15 mouse cellular contexts compared by ENCODE assay signal in genomic region chr6:140620531-140621349, GRCm38 (mm10). TPM values are rescaled to one million over a fixed set of nuclear protein-coding genes. Genes with fewer than 3 reads are reported as not detected.
DNase-seq lines count a peak whose midpoint lies in the region; ATAC-seq and TF ChIP-seq lines count a peak whose summit lies in the region.
"Had no signal": no experiment of that assay in that cellular context is flagged by ENCODE, and none has a peak within 500 bp of the region (broad histone marks: within the 10 kb centered on the region; RNA-seq: fewer than 3 reads in every experiment).

No protein-coding gene starts in this region.

- H3K9me3 ChIP-seq in heart, embryonic 16.5 days (replicated peaks; ENCODE audit: control insufficient read depth, low read length), result no peaks in the 10 kb centered on the region
- H3K9me3 ChIP-seq in stomach, embryonic 15.5 days, result no peaks in the 10 kb centered on the region
- H3K9me3 ChIP-seq in forebrain, embryonic 13.5 days (replicated peaks), result no peaks in the 10 kb centered on the region
- H3K9me3 ChIP-seq: embryonic facial prominence, embryonic 12.5 days; heart, embryonic 13.5 days; megakaryocyte, embryonic 14.5 days had no signal

- no peaks in the 10 kb centered on the region for H3K36me3 ChIP-seq in heart, embryonic 16.5 days (ENCODE audit: control insufficient read depth, insufficient read depth)
- H3K36me3 ChIP-seq in stomach, embryonic 15.5 days, result no peaks in the 10 kb centered on the region
- no peaks in the 10 kb centered on the region for H3K36me3 ChIP-seq in forebrain, embryonic 13.5 days (ENCODE audit: poor library complexity, severe bottlenecking)
- H3K36me3 ChIP-seq: embryonic facial prominence, embryonic 12.5 days; heart, embryonic 13.5 days had no signal

- H3K9ac ChIP-seq in heart, embryonic 16.5 days (ENCODE audit: low read length), result no peak overlapping the region
- no peak overlapping the region for H3K9ac ChIP-seq in stomach, embryonic 15.5 days
- H3K9ac ChIP-seq in forebrain, embryonic 13.5 days, result no peak overlapping the region
- H3K9ac ChIP-seq: embryonic facial prominence, embryonic 12.5 days; heart, embryonic 13.5 days; liver, postnatal 0 days had no signal

- no peak overlapping the region for H3K4me2 ChIP-seq in heart, embryonic 16.5 days (ENCODE audit: low read depth, low read length)
- H3K4me2 ChIP-seq in stomach, embryonic 15.5 days, result no peak overlapping the region
- no peak overlapping the region for H3K4me2 ChIP-seq in forebrain, embryonic 13.5 days
- H3K4me2 ChIP-seq: embryonic facial prominence, embryonic 12.5 days; heart, embryonic 13.5 days had no signal

- ATAC-seq in heart, embryonic 16.5 days (replicated peaks; ENCODE audit: extremely low read depth, insufficient read depth, low FRiP score), result no peak
- no peak for ATAC-seq in stomach, embryonic 15.5 days (ENCODE audit: insufficient read depth, low FRiP score, low read depth)
- no peak for ATAC-seq in forebrain, embryonic 13.5 days
- ATAC-seq: liver, postnatal 0 days had no signal

- no peak for DNase-seq in heart, adult 9 months (ENCODE audit: low spot score in 2 of 2)
- peak; percentile 67 for DNase-seq in CD4-positive, CD25-positive, alpha-beta regulatory T cell, adult 2 months (ENCODE audit: low read depth, low spot score)
- DNase-seq in heart, adult 8-10 months (ENCODE audit: low spot score), result no peak
- no peak for DNase-seq in lung, postnatal 4 days
- DNase-seq: cerebellum, adult 8-10 months; liver, postnatal 0 days had no signal

- H3K27ac ChIP-seq in heart, embryonic 16.5 days (ENCODE audit: low read length), result 0 out of 2 replicates have a peak overlapping the region, but pooled peaks have one; percentile 51
- H3K27ac ChIP-seq in bone marrow macrophage, adult 2 months (ENCODE audit: insufficient read depth, low read depth, low read length), result peak overlapping the region; percentile 24
- peak overlapping the region; percentile 71 for H3K27ac ChIP-seq in stomach, embryonic 15.5 days
- no peak overlapping the region for H3K27ac ChIP-seq in forebrain, embryonic 13.5 days
- H3K27ac ChIP-seq: embryonic facial prominence, embryonic 12.5 days; heart, embryonic 13.5 days; kidney, postnatal 0 days; left cerebral cortex, adult 2 months had no signal

- whole genome bisulfite sequencing in heart, embryonic 16.5 days, result 64% methylated on average over 13 of the region's 13 CpGs
- WGBS in stomach, embryonic 15.5 days, result 60% methylated on average over 13 of the region's 13 CpGs
- 66% methylated on average over 13 of the region's 13 CpGs for WGBS in forebrain, embryonic 13.5 days

- TF ChIP-seq CTCF in bone marrow macrophage, adult 2 months (IDR thresholded peaks at IDR 0.05; ENCODE audit: low read depth, low read length), result no peak

- no peaks in the 10 kb centered on the region for H3K27me3 ChIP-seq in heart, embryonic 16.5 days (ENCODE audit: control insufficient read depth, insufficient read depth, low read length)
- no peaks in the 10 kb centered on the region for H3K27me3 ChIP-seq in stomach, embryonic 15.5 days (replicated peaks)
- 0 out of 2 replicates have a peak, but pooled peaks cover 3% of the 10 kb centered on the region for H3K27me3 ChIP-seq in forebrain, embryonic 13.5 days
- H3K27me3 ChIP-seq: embryonic facial prominence, embryonic 12.5 days; heart, embryonic 13.5 days; megakaryocyte, embryonic 14.5 days had no signal

- no peak overlapping the region for H3K4me3 ChIP-seq in heart, embryonic 16.5 days (ENCODE audit: low read length)
- no peak overlapping the region for H3K4me3 ChIP-seq in bone marrow macrophage, adult 2 months (ENCODE audit: insufficient read depth, low read length)
- H3K4me3 ChIP-seq in stomach, embryonic 15.5 days (replicated peaks), result no peak overlapping the region
- H3K4me3 ChIP-seq in forebrain, embryonic 13.5 days, result no peak overlapping the region
- H3K4me3 ChIP-seq: embryonic facial prominence, embryonic 12.5 days; heart, embryonic 13.5 days; left cerebral cortex, adult 2 months; megakaryocyte, embryonic 14.5 days had no signal

- no peak for TF ChIP-seq POLR2A in bone marrow macrophage, adult 2 months (IDR thresholded peaks at IDR 0.05; ENCODE audit: borderline replicate concordance, low read depth, low read length)

- H3K4me1 ChIP-seq in heart, embryonic 16.5 days (ENCODE audit: control insufficient read depth, insufficient read depth, low read length), result peaks cover 6% of the 10 kb centered on the region
- peaks cover 32% of the 10 kb centered on the region for H3K4me1 ChIP-seq in bone marrow macrophage, adult 2 months (ENCODE audit: control insufficient read depth, insufficient read depth, low read length)
- H3K4me1 ChIP-seq in stomach, embryonic 15.5 days, result peaks cover 8% of the 10 kb centered on the region
- peaks cover 13% of the 10 kb centered on the region for H3K4me1 ChIP-seq in forebrain, embryonic 13.5 days

RNA-seq across cellular contexts. Expression of gene Aebp2, which starts 1.7 kb away (rescaled TPM):
- polyA plus RNA-seq in heart, embryonic 16.5 days (2015; fragmentation: Nextera tagmentation; extraction: Ambion mirVana), result 6.7 and 9.0 TPM in 2 replicates
- 41.3 and 46.1 TPM in 2 replicates for polyA plus RNA-seq in bone marrow macrophage, adult 2 months (2012; ENCODE audit: insufficient read depth, insufficient read length, missing spikeins)
- polyA plus RNA-seq in stomach, embryonic 15.5 days (2015; fragmentation: Nextera tagmentation; extraction: Ambion mirVana), result 11.5 and 12.6 TPM in 2 replicates
- polyA plus RNA-seq in forebrain, embryonic 13.5 days (2015; fragmentation: Nextera tagmentation; extraction: Ambion mirVana), result 8.8 and 10.2 TPM in 2 replicates
- 10 to 100 TPM; 32.8 to 40.1 (median 34.9) TPM for total RNA-seq in heart, adult 8-10 months (2022)
